ENCODE assay signal across 7 mouse cellular contexts in the genomic region with DNA sequence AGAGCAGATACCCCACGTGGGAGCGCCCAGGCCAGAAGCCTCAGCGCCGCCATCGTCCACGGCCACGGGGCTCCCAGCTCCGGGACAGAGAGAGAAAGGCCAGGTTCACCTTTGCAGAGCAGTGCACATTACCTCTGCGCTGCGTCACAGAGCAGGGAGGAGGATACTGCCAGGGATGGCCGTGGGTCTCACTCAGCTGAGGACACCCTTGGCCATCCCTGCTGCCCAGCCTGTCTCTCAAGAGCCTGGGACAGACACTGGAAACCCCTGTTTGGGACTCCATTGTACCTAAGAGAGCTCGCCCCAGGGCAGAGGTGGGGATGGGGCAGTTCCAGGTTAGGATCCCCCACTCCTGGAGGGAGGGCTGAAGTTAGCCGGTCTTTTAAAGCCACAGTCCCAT. TPM values are rescaled to one million over a fixed set of nuclear protein-coding genes. Genes with fewer than 3 reads are reported as not detected.
DNase-seq lines count a peak whose midpoint lies in the region; ATAC-seq and TF ChIP-seq lines count a peak whose summit lies in the region.

TSS of gene Oxct2a (minus strand) at position 101 of the 400 bp plus-strand sequence.

- peak within 1 kb of the TSS; percentile 22 for H3K4me3 ChIP-seq in lung, embryonic 14.5 days (ENCODE audit: low read depth, low read length)
- no peak within 1 kb of the TSS for H3K4me3 ChIP-seq in lung, adult 2 months (replicated peaks; ENCODE audit: extremely low read depth, low read depth, low read length)
- peak within 1 kb of the TSS; percentile 23 for H3K4me3 ChIP-seq in forebrain, embryonic 13.5 days
- H3K4me3 ChIP-seq in limb, embryonic 11.5 days (ENCODE audit: low read depth, low read length): peak within 1 kb of the TSS; percentile 10; the same call in 1 of the 2 replicates
- H3K4me3 ChIP-seq in small intestine, adult 2 months (ENCODE audit: low read depth, low read length): peak within 1 kb of the TSS; percentile 10

- H3K9me3 ChIP-seq in lung, embryonic 14.5 days (ENCODE audit: low read depth, low read length): no peaks in the 10 kb centered on the region
- H3K9me3 ChIP-seq in forebrain, embryonic 13.5 days (replicated peaks): no peaks in the 10 kb centered on the region
- H3K9me3 ChIP-seq in limb, embryonic 11.5 days (ENCODE audit: control insufficient read depth, low read length): no peaks in the 10 kb centered on the region

- H3K27me3 ChIP-seq in lung, embryonic 14.5 days (ENCODE audit: insufficient read depth, low read length): peaks cover 12% of the 10 kb centered on the region; the same call in 1 of the 2 replicates
- peaks cover 23% of the 10 kb centered on the region for H3K27me3 ChIP-seq in forebrain, embryonic 13.5 days
- peaks cover 8% of the 10 kb centered on the region for H3K27me3 ChIP-seq in limb, embryonic 11.5 days (ENCODE audit: control insufficient read depth, insufficient read depth, low read length)
- peaks cover 5% of the 10 kb centered on the region for H3K27me3 ChIP-seq in small intestine, adult 2 months (ENCODE audit: control insufficient read depth, insufficient read depth, low read length)

- H3K9ac ChIP-seq in lung, embryonic 14.5 days: no peak within 1 kb of the TSS
- no peak within 1 kb of the TSS for H3K9ac ChIP-seq in forebrain, embryonic 13.5 days
- H3K9ac ChIP-seq in limb, embryonic 11.5 days (ENCODE audit: low read length): no peak within 1 kb of the TSS

- no peak for TF ChIP-seq CTCF in lung, embryonic 14.5 days (IDR thresholded peaks at IDR 0.05; ENCODE audit: low read depth)
- no peak for TF ChIP-seq CTCF in lung, adult 2 months (IDR thresholded peaks at IDR 0.05; ENCODE audit: insufficient read depth, low read length)
- TF ChIP-seq CTCF in small intestine, adult 2 months (IDR thresholded peaks at IDR 0.05; ENCODE audit: extremely low read depth, insufficient read length, insufficient replicate concordance, low read depth, low read length): no peak

- no peak for TF ChIP-seq POLR2A in lung, adult 2 months (IDR thresholded peaks at IDR 0.05; ENCODE audit: borderline replicate concordance, extremely low read depth, low read depth, low read length)
- TF ChIP-seq POLR2A in small intestine, adult 2 months (IDR thresholded peaks at IDR 0.05; ENCODE audit: low read depth, low read length): no peak

- H3K36me3 ChIP-seq in lung, embryonic 14.5 days (ENCODE audit: insufficient read depth): no peaks in the 10 kb centered on the region
- no peaks in the 10 kb centered on the region for H3K36me3 ChIP-seq in forebrain, embryonic 13.5 days (ENCODE audit: poor library complexity, severe bottlenecking)
- H3K36me3 ChIP-seq in limb, embryonic 11.5 days (ENCODE audit: control insufficient read depth, insufficient read depth, low read length): no peaks in the 10 kb centered on the region
- H3K36me3 ChIP-seq in small intestine, adult 2 months (ENCODE audit: control insufficient read depth, insufficient read depth, low read length): no peaks in the 10 kb centered on the region

- peak within 1 kb of the TSS; percentile 53 for H3K4me2 ChIP-seq in lung, embryonic 14.5 days
- H3K4me2 ChIP-seq in forebrain, embryonic 13.5 days: peak within 1 kb of the TSS; percentile 45
- peak within 1 kb of the TSS; percentile 37 for H3K4me2 ChIP-seq in limb, embryonic 11.5 days (ENCODE audit: low read depth, severe bottlenecking)

- ATAC-seq in lung, embryonic 14.5 days (ENCODE audit: insufficient read depth): 0 out of 2 replicates have a peak, but pooled peaks have one; percentile 45
- no peak for ATAC-seq in forebrain, embryonic 13.5 days
- ATAC-seq in limb, embryonic 11.5 days (ENCODE audit: insufficient number of reproducible peaks, low FRiP score, low TSS enrichment, low read depth): no peak

- no peaks in the 10 kb centered on the region for H3K4me1 ChIP-seq in lung, embryonic 14.5 days (ENCODE audit: insufficient read depth)
- H3K4me1 ChIP-seq in lung, adult 2 months (ENCODE audit: control insufficient read depth, insufficient read depth, low read length): no peaks in the 10 kb centered on the region
- no peaks in the 10 kb centered on the region for H3K4me1 ChIP-seq in forebrain, embryonic 13.5 days
- no peaks in the 10 kb centered on the region for H3K4me1 ChIP-seq in limb, embryonic 11.5 days (ENCODE audit: control insufficient read depth, insufficient read depth, low read length)
- no peaks in the 10 kb centered on the region for H3K4me1 ChIP-seq in small intestine, adult 2 months (ENCODE audit: control insufficient read depth, insufficient read depth, insufficient read length, low read length)

- DNase-seq in lung, embryonic 14.5 days: no peak
- DNase-seq in lung, adult 2 months: no peak
- DNase-seq in limb, embryonic 11.5 days (ENCODE audit: low spot score): no peak
- DNase-seq in Muller cell, postnatal 12 days (ENCODE audit: inconsistent ontology term): no peak
- no peak for DNase-seq in frontal cortex, postnatal 25 days (ENCODE audit: low spot score in 2 of 2)

- no peak within 1 kb of the TSS for H3K27ac ChIP-seq in lung, embryonic 14.5 days (ENCODE audit: low read depth)
- no peak within 1 kb of the TSS for H3K27ac ChIP-seq in forebrain, embryonic 13.5 days
- H3K27ac ChIP-seq in limb, embryonic 11.5 days (replicated peaks; ENCODE audit: low read depth, low read length): no peak within 1 kb of the TSS
- H3K27ac ChIP-seq in small intestine, adult 2 months (ENCODE audit: insufficient read depth, low read depth, low read length): no peak within 1 kb of the TSS

- WGBS in lung, embryonic 14.5 days: 12% methylated on average over 13 of the region's 13 CpGs
- 20% methylated on average over 13 of the region's 13 CpGs for WGBS in lung, adult 2 months
- 14% methylated on average over 13 of the region's 13 CpGs for WGBS in forebrain, embryonic 13.5 days
- WGBS in limb, embryonic 11.5 days: 9% methylated on average over 13 of the region's 13 CpGs
- 12% methylated on average over 13 of the region's 13 CpGs for WGBS in small intestine, adult 2 months

RNA-seq across cellular contexts. Expression of gene Oxct2a, which starts in this region (rescaled TPM):
- polyA plus RNA-seq in lung, embryonic 14.5 days (2014; fragmentation: Nextera tagmentation; extraction: Ambion mirVana): not detected in 2 replicates
- not detected in 2 replicates for polyA plus RNA-seq in lung, adult 2 months (2012; rRNA removed)
- not detected in 2 replicates for polyA plus RNA-seq in forebrain, embryonic 13.5 days (2015; fragmentation: Nextera tagmentation; extraction: Ambion mirVana)
- not detected in 2 replicates for polyA plus RNA-seq in limb, embryonic 11.5 days (2014; fragmentation: Nextera tagmentation; extraction: Ambion mirVana)
- polyA plus RNA-seq in small intestine, adult 2 months (2012; rRNA removed): 1.1 and 3.4 TPM in 2 replicates

Comparison
In these comparisons a context has a peak if more than half of its experiments do, and no peak if none do; other contexts are left out.
1. Peak in ATAC-seq, H3K4me3 ChIP-seq and H3K4me2 ChIP-seq in lung, embryonic 14.5 days; RNA of the gene not detected or under 1 TPM.